Comparison of ENCODE assay signal across 24 mouse cellular contexts in the genomic region with DNA sequence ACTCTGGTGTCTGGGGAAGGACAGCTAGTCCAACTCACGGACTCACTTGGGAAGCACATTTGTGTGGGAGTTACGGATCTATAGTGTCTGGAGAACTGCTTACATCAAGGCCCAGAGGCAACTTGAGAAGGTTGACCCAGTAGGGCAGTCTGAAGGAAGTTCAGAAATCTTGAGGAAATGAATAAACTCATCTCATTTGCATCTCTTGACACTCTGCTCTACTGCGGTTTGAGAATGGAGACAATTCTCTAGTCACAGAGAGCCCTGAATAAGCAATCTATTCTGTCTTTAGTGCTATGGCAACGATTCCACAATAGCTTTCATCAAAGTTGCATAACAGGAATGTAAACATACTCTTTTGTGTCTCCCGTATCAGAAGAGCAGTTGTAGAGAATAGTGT. TPM values are rescaled to one million over a fixed set of nuclear protein-coding genes. Genes with fewer than 3 reads are reported as not detected.
DNase-seq lines count a peak whose midpoint lies in the region; ATAC-seq and TF ChIP-seq lines count a peak whose summit lies in the region.
"Had no signal": no experiment of that assay in that cellular context is flagged by ENCODE, and none has a peak within 500 bp of the region (broad histone marks: within the 10 kb centered on the region; RNA-seq: fewer than 3 reads in every experiment).

No protein-coding gene starts in this region.

- intact Hi-C loops in heart, postnatal 25 days (cut with DNase I): no loop called here

- 50% methylated on average over 5 of the region's 5 CpGs for WGBS in kidney, adult 2 months
- 55% methylated on average over 5 of the region's 5 CpGs for WGBS in kidney, embryonic 14.5 days
- 64% methylated on average over 5 of the region's 5 CpGs for WGBS in midbrain, embryonic 11.5 days
- 51% methylated on average over 5 of the region's 5 CpGs for WGBS in midbrain, embryonic 16.5 days
- WGBS in stomach, postnatal 0 days: 47% methylated on average over 5 of the region's 5 CpGs

- H3K9ac ChIP-seq in kidney, embryonic 14.5 days (ENCODE audit: low read depth, low read length): no peak overlapping the region
- H3K9ac ChIP-seq in midbrain, embryonic 11.5 days (ENCODE audit: low read length): no peak overlapping the region
- H3K9ac ChIP-seq in midbrain, embryonic 16.5 days (ENCODE audit: low read depth, low read length): no peak overlapping the region
- no peak overlapping the region for H3K9ac ChIP-seq in stomach, postnatal 0 days (ENCODE audit: low read length)
- H3K9ac ChIP-seq: embryonic facial prominence, embryonic 15.5 days; forebrain, embryonic 15.5 days; lung, embryonic 14.5 days; midbrain, embryonic 12.5 days had no signal

- H3K27ac ChIP-seq in kidney, adult 2 months (ENCODE audit: insufficient read depth, low read depth, low read length): peak overlapping the region; percentile 52; the same call in 1 of the 2 replicates
- no peak overlapping the region for H3K27ac ChIP-seq in kidney, embryonic 14.5 days (ENCODE audit: low read depth, low read length)
- no peak overlapping the region for H3K27ac ChIP-seq in midbrain, embryonic 11.5 days (ENCODE audit: low read depth, low read length)
- H3K27ac ChIP-seq in midbrain, embryonic 16.5 days (ENCODE audit: low read length): no peak overlapping the region
- H3K27ac ChIP-seq in stomach, postnatal 0 days (replicated peaks): no peak overlapping the region
- H3K27ac ChIP-seq: embryonic facial prominence, embryonic 15.5 days; forebrain, embryonic 15.5 days; hindbrain, embryonic 10.5 days; limb, embryonic 10.5 days; midbrain, embryonic 12.5 days had no signal

- ATAC-seq in kidney, embryonic 14.5 days (ENCODE audit: low FRiP score, low TSS enrichment): no peak
- no peak for ATAC-seq in midbrain, embryonic 11.5 days (ENCODE audit: low FRiP score)
- ATAC-seq in midbrain, embryonic 16.5 days: no peak
- ATAC-seq in stomach, postnatal 0 days (ENCODE audit: low FRiP score, low TSS enrichment): no peak
- ATAC-seq: forebrain, embryonic 15.5 days; hindbrain, embryonic 16.5 days had no signal

- no peak overlapping the region for H3K4me2 ChIP-seq in kidney, embryonic 14.5 days (replicated peaks; ENCODE audit: low read depth, low read length)
- H3K4me2 ChIP-seq in midbrain, embryonic 11.5 days: no peak overlapping the region
- no peak overlapping the region for H3K4me2 ChIP-seq in midbrain, embryonic 16.5 days (ENCODE audit: low read length)
- peak overlapping the region; percentile 30; the same call in 1 of the 2 replicates for H3K4me2 ChIP-seq in stomach, postnatal 0 days (replicated peaks; ENCODE audit: low read depth)
- H3K4me2 ChIP-seq: embryonic facial prominence, embryonic 15.5 days; forebrain, embryonic 15.5 days; liver, embryonic 11.5 days; lung, embryonic 14.5 days; midbrain, embryonic 12.5 days had no signal

- H3K4me1 ChIP-seq in kidney, adult 2 months (ENCODE audit: control insufficient read depth, insufficient read depth, low read length): peaks cover 24% of the 10 kb centered on the region
- no peaks in the 10 kb centered on the region for H3K4me1 ChIP-seq in kidney, embryonic 14.5 days (ENCODE audit: control insufficient read depth, insufficient read depth, low read length)
- peaks cover 3% of the 10 kb centered on the region; the same call in 1 of the 2 replicates for H3K4me1 ChIP-seq in midbrain, embryonic 11.5 days (ENCODE audit: control insufficient read depth, insufficient read depth, low read length)
- peaks cover 6% of the 10 kb centered on the region; the same call in 1 of the 2 replicates for H3K4me1 ChIP-seq in midbrain, embryonic 16.5 days (ENCODE audit: control insufficient read depth, insufficient read depth, low read length)
- H3K4me1 ChIP-seq in stomach, postnatal 0 days (replicated peaks; ENCODE audit: control insufficient read depth, insufficient read depth): peaks cover 4% of the 10 kb centered on the region; the same call in 1 of the 2 replicates

- no peak for TF ChIP-seq EP300 in stomach, postnatal 0 days (optimal IDR thresholded peaks at IDR 0.05)

- H3K4me3 ChIP-seq in kidney, adult 2 months (ENCODE audit: insufficient read depth, low read depth, low read length): no peak overlapping the region
- no peak overlapping the region for H3K4me3 ChIP-seq in kidney, embryonic 14.5 days (ENCODE audit: low read length)
- H3K4me3 ChIP-seq in midbrain, embryonic 11.5 days (ENCODE audit: low read depth, low read length): no peak overlapping the region
- H3K4me3 ChIP-seq in midbrain, embryonic 16.5 days (ENCODE audit: low read depth, low read length): no peak overlapping the region
- no peak overlapping the region for H3K4me3 ChIP-seq in stomach, postnatal 0 days (ENCODE audit: low read depth, low read length)
- H3K4me3 ChIP-seq: embryonic facial prominence, embryonic 15.5 days; forebrain, embryonic 15.5 days; hindbrain, embryonic 10.5 days; limb, embryonic 10.5 days; midbrain, embryonic 12.5 days had no signal

- H3K27me3 ChIP-seq in kidney, adult 2 months (replicated peaks; ENCODE audit: control insufficient read depth, insufficient read depth, low read length): no peaks in the 10 kb centered on the region
- no peaks in the 10 kb centered on the region for H3K27me3 ChIP-seq in kidney, embryonic 14.5 days (ENCODE audit: control insufficient read depth, insufficient read depth, low read length)
- peaks cover 13% of the 10 kb centered on the region for H3K27me3 ChIP-seq in midbrain, embryonic 11.5 days (ENCODE audit: control insufficient read depth, insufficient read depth, low read length)
- H3K27me3 ChIP-seq in midbrain, embryonic 16.5 days (ENCODE audit: control insufficient read depth, insufficient read depth, low read depth, low read length): peaks cover 16% of the 10 kb centered on the region
- H3K27me3 ChIP-seq in stomach, postnatal 0 days (ENCODE audit: control insufficient read depth, insufficient read depth, low read length): no peaks in the 10 kb centered on the region
- H3K27me3 ChIP-seq: embryonic facial prominence, embryonic 15.5 days; forebrain, embryonic 15.5 days had no signal

- no peaks in the 10 kb centered on the region; the same call in 1 of the 2 replicates for H3K36me3 ChIP-seq in kidney, adult 2 months (ENCODE audit: control insufficient read depth, insufficient read depth, low read length)
- H3K36me3 ChIP-seq in kidney, embryonic 14.5 days (ENCODE audit: control insufficient read depth, insufficient read depth, low read length): no peaks in the 10 kb centered on the region
- H3K36me3 ChIP-seq in midbrain, embryonic 11.5 days (ENCODE audit: control insufficient read depth, insufficient read depth, low read length): no peaks in the 10 kb centered on the region
- no peaks in the 10 kb centered on the region for H3K36me3 ChIP-seq in midbrain, embryonic 16.5 days (ENCODE audit: control insufficient read depth, insufficient read depth, low read length)
- no peaks in the 10 kb centered on the region for H3K36me3 ChIP-seq in stomach, postnatal 0 days (ENCODE audit: control insufficient read depth, insufficient read depth, low read length)
- H3K36me3 ChIP-seq: embryonic facial prominence, embryonic 15.5 days; forebrain, embryonic 15.5 days; hindbrain, embryonic 10.5 days; limb, embryonic 10.5 days; midbrain, embryonic 12.5 days had no signal

- no peak for TF ChIP-seq POLR2A in kidney, adult 2 months (IDR thresholded peaks at IDR 0.05; ENCODE audit: low read depth, low read length)

- no peaks in the 10 kb centered on the region for H3K9me3 ChIP-seq in kidney, embryonic 14.5 days (ENCODE audit: control insufficient read depth, low read length)
- H3K9me3 ChIP-seq in midbrain, embryonic 11.5 days (ENCODE audit: control insufficient read depth, low read length): no peaks in the 10 kb centered on the region
- no peaks in the 10 kb centered on the region for H3K9me3 ChIP-seq in midbrain, embryonic 16.5 days (replicated peaks; ENCODE audit: control insufficient read depth, low read length, poor library complexity, severe bottlenecking)
- no peaks in the 10 kb centered on the region for H3K9me3 ChIP-seq in stomach, postnatal 0 days (ENCODE audit: control insufficient read depth, low read length)
- H3K9me3 ChIP-seq: embryonic facial prominence, embryonic 15.5 days; forebrain, embryonic 15.5 days; hindbrain, embryonic 10.5 days; limb, embryonic 10.5 days; midbrain, embryonic 12.5 days had no signal

- peak; percentile 64 for DNase-seq in heart, adult 11 months
- DNase-seq in heart, postnatal 25 days (ENCODE audit: low spot score): no peak
- DNase-seq in kidney, adult 2 months: no peak
- peak; percentile 73 for DNase-seq in midbrain, embryonic 11.5 days (ENCODE audit: low spot score, missing footprints)
- DNase-seq in stomach, postnatal 0 days (ENCODE audit: low spot score): no peak
- DNase-seq in MN1 (ENCODE audit: low spot score): no peak
- DNase-seq: adrenal gland, postnatal 36 days; cerebellum, adult 11 months; cerebellum, adult 9-11 months; gastrocnemius, postnatal 10 days; kidney, adult 11 months; lung, embryonic 14.5 days; right cerebral cortex, postnatal 14 days; thymus, adult 2 months; thymus, postnatal 4 days had no signal

- no peak for TF ChIP-seq CTCF in kidney, adult 2 months (conservative IDR thresholded peaks at IDR 0.05; ENCODE audit: insufficient read depth, insufficient read length, low read depth, low read length)
- TF ChIP-seq CTCF in stomach, postnatal 0 days (IDR thresholded peaks at IDR 0.05; ENCODE audit: low read depth): no peak

RNA-seq across cellular contexts. Expression of a gene that starts 4.8 kb away (rescaled TPM):
- 10 to 100 TPM; 11.2 to 12.7 TPM for total RNA-seq in heart, postnatal 25 days (2021)
- polyA plus RNA-seq in kidney, adult 2 months (2012; rRNA removed): 3.8 and 7.4 TPM in 2 replicates
- polyA plus RNA-seq in kidney, embryonic 14.5 days (2014; fragmentation: Nextera tagmentation; extraction: Ambion mirVana): 5.7 and 9.3 TPM in 2 replicates
- 3.2 and 3.6 TPM in 2 replicates for polyA plus RNA-seq in midbrain, embryonic 11.5 days (2014; fragmentation: Nextera tagmentation; extraction: Ambion mirVana)
- 1.8 and 2.9 TPM in 2 replicates for polyA plus RNA-seq in midbrain, embryonic 16.5 days (2015; fragmentation: Nextera tagmentation; extraction: Ambion mirVana)
- polyA plus RNA-seq in stomach, postnatal 0 days (2015; fragmentation: Nextera tagmentation; extraction: Ambion mirVana): 7.7 and 9.4 TPM in 2 replicates

RNA-seq across cellular contexts. Expression of a gene that starts 4.8 kb away (rescaled TPM):
- total RNA-seq in heart, postnatal 25 days (2021): 10 to 100 TPM; 41.1 to 45.2 TPM
- 16.5 and 17.9 TPM in 2 replicates for polyA plus RNA-seq in kidney, adult 2 months (2012; rRNA removed)
- polyA plus RNA-seq in kidney, embryonic 14.5 days (2014; fragmentation: Nextera tagmentation; extraction: Ambion mirVana): 10.0 and 21.0 TPM in 2 replicates
- 5.4 and 6.3 TPM in 2 replicates for polyA plus RNA-seq in midbrain, embryonic 11.5 days (2014; fragmentation: Nextera tagmentation; extraction: Ambion mirVana)
- 6.1 and 6.9 TPM in 2 replicates for polyA plus RNA-seq in midbrain, embryonic 16.5 days (2015; fragmentation: Nextera tagmentation; extraction: Ambion mirVana)
- polyA plus RNA-seq in stomach, postnatal 0 days (2015; fragmentation: Nextera tagmentation; extraction: Ambion mirVana): 14.6 and 18.4 TPM in 2 replicates

RNA-seq across cellular contexts. Expression of a gene that starts 7.0 kb away (rescaled TPM):
- 10 to 100 TPM; 14.1 to 16.0 TPM for total RNA-seq in heart, postnatal 25 days (2021)
- polyA plus RNA-seq in kidney, adult 2 months (2012; rRNA removed): 29.0 and 32.3 TPM in 2 replicates
- polyA plus RNA-seq in kidney, embryonic 14.5 days (2014; fragmentation: Nextera tagmentation; extraction: Ambion mirVana): 7.0 and 8.8 TPM in 2 replicates
- 6.7 and 7.4 TPM in 2 replicates for polyA plus RNA-seq in midbrain, embryonic 11.5 days (2014; fragmentation: Nextera tagmentation; extraction: Ambion mirVana)
- 4.6 and 5.2 TPM in 2 replicates for polyA plus RNA-seq in midbrain, embryonic 16.5 days (2015; fragmentation: Nextera tagmentation; extraction: Ambion mirVana)
- 4.9 and 5.5 TPM in 2 replicates for polyA plus RNA-seq in stomach, postnatal 0 days (2015; fragmentation: Nextera tagmentation; extraction: Ambion mirVana)

Comparison
In these comparisons a context has a peak if more than half of its experiments do, and no peak if none do; other contexts are left out.
1. DNase-seq: peak in heart, adult 11 months (single experiment) and midbrain, embryonic 11.5 days (single experiment); none in heart, postnatal 25 days (single experiment), kidney, adult 2 months (single experiment), stomach, postnatal 0 days (single experiment) and MN1 (single experiment).